Mouse (Mus musculus) embryo, embryonic 9.5 days (tissue): ENCODE results near the gene Dab2ip.

ENCODE experiments used
- DNase-seq: peaks from one replicate; pipeline ENCODE4 v3.0.0-alpha.2; 2017; ENCODE audit errors: extremely low spot score

The Dab2ip gene

DNA sequence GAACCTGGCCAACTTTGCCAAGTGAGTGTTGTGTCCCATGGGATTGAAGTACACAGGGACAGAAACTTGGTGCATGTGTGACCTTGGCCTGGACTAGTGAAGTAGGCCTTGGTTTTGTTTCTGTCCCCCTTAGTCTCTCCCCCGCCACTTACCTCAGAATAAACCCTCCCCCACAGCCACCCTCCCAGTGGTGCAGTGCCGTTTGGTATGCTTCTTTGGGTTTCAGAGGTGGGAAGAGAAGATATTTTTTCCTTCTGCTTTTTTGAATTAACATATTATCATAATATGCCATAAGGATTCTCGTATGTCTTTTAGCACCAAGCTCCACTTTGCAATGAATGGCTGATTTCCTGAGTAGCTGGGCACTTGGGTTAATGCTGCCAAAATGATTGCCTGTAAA lies 157.4 kb downstream of the Dab2ip start:
- DNase-seq: no peak

DNA sequence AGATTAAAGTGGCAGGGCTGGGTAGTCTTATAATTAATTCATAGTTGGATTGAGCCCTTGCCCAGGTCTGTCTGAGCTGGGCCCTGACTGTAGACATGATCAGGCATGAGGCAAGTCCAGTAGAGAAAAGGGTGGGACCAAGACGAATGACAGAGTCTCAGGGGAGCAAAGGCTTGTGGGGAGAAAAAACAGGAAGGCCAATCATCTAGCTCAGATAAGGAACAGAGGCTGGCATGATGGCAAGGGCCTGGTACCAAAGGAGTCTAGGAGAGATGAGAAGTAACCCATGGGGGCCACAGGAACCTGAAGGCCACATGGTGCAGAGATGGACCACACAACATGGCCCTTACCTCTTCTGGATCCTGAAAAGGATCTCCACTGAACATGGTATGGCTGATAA lies 158.1 kb downstream of the Dab2ip start:
- no peak for DNase-seq

DNA sequence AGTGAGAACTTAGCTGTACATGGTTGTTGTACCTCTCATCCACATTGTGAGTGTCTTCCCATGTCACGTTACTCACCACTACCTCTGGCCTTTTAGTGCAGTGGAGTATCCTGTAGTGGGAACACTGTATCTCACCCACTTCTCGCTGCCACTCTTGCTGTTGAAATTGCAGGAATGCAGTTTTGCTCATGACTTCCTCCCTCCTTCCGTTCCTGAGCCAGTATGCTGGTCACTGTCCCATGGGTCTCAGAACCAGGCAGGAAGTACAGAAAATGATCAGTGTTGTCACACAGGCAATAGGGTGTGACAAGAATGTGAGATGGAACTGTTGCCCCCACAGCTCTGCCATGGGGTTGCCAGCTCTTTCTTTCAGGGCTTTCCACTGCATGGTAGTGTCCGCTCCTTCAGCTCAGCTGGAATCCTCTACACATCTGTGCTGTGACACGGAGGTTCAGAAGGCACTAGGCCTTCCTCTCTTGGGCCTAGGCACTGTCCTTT lies 160.0 kb downstream of the Dab2ip start:
- DNase-seq: no peak

DNA sequence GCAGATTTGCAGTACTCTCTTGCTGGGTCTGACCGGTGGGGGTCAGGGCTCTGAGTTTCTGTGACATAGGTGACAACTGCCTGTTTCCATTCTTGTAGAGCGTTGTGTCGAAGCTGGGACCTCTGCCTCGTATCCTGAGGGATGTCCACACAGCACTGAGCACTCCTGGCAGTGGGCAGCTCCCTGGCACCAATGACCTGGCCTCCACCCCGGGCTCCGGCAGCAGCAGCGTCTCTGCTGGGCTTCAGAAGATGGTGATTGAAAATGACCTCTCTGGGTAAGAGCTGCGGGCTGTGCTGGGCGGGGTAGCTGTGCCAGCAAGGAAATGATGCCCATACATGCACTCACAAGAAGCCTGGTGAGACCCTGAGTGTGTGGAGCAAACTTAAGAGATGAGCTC lies 160.6 kb downstream of the Dab2ip start:
- DNase-seq: no peak

DNA sequence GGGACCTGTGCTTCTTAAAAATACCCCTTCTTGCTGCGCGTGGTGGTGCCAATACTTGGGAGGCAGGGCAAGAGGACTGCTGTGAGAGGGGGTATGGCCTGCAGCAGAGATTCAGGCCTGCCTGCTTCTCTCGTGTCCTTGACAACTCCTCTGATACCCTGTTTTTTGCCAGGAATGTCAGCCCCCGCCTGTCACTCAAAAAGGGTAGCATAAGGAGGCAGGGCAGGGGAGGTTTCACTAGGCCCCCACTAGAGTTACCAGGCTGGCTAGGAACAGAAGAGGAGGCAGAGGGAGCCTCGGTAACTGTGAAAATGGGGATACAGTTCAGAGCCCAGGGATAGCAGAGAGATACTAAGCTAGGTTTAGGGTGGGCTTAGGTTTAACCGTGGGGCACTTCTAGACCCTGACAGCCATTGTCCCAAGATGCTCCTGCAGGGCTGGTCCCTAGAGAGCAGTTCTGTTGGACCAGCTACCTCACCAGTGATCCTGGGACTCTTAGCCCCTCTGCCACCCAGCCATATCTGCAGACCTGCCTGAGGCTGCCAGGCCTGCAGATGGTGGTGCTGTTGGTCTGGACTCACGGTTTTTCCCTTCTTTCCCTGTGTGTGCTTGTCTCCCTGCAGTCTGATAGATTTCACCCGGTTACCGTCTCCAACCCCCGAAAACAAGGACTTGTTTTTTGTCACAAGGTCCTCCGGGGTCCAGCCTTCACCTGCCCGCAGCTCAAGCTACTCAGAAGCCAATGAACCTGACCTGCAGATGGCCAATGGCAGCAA lies 161.4 kb downstream of the Dab2ip start:
- DNase-seq: no peak

DNA sequence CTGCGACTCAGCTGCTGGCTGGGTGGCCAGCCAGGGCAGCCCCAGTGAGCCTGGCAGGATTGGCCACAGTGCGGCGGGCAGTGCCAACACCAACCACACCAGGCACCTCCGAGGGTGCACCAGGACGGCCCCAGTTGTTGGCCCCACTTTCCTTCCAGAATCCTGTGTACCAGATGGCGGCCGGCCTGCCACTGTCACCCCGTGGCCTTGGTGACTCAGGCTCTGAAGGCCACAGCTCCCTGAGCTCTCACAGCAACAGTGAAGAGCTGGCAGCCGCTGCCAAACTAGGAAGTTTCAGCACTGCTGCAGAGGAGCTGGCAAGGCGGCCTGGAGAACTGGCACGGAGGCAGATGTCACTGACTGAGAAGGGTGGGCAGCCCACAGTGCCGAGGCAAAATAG lies 162.0 kb downstream of the Dab2ip start:
- no peak for DNase-seq

DNA sequence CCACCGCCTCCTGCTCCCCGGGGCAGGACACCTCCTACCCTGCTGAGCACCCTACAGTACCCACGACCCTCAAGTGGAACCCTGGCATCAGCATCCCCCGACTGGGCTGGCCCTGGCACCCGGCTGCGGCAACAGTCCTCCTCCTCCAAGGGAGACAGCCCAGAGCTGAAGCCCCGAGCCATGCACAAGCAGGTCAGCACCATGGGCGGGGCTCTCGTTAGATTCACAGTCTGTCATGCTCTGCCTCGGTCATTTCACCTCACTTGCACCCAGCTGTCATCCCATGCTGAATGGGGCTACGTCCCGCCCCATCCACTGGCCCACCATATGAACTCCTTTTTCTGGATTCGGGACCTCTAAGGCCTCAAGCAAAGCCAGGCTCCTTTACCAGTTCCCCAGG lies 162.5 kb downstream of the Dab2ip start:
- DNase-seq: no peak

DNA sequence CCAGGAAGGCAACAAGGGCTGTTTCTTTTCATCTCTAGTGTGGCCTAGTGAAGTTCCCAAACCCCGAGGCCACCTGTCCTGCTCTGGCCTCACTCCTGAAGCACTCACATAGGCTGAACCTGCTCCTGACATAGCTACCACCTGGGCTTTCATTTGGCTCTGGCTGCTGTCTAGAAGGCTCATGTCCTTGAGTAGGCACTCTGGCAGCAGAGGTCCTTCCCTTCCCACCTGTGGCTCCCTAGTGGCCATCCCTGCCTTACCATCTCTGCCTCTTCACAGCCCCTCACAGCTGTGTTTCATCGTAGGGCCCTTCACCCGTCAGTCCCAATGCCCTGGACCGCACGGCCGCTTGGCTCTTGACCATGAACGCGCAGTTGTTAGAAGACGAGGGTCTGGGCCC lies 162.9 kb downstream of the Dab2ip start:
- DNase-seq: no peak

DNA sequence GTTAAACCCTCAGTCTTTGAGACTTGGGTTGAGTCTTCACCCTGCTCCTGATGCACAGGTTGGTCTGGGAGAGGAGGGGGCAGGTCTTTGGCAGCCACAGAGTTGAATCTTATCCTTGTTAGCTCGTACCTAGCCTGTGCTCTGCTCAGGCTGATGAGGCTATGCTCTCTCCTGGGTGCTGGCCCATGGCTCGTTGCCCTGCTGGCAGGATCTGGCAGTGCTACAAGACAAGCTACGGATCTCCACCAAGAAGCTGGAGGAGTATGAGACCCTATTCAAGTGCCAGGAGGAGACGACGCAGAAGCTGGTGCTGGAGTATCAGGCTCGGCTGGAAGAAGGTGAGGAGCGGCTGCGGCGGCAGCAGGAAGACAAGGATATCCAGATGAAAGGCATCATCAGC lies 164.8 kb downstream of the Dab2ip start:
- no peak for DNase-seq

DNA sequence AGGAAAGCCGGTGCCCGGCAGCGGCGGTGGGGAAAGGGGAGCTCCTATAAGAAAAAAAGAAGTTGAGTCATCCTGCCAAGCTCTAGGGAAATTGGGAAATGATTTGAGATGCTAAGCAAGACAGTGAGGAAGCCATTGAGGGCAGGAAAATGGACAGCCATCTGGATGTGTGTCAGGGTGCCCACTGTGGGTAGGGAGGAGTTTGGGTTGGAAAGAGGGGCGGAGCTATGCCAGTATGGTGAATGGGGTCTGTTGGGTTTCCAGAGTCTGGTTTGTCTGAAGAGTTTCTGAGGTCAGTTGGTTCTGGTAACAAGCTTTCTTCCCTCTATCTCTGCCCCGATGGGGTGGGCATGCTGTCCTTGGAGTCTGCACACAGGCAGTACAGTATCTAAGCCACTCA lies 165.2 kb downstream of the Dab2ip start:
- no peak for DNase-seq

DNA sequence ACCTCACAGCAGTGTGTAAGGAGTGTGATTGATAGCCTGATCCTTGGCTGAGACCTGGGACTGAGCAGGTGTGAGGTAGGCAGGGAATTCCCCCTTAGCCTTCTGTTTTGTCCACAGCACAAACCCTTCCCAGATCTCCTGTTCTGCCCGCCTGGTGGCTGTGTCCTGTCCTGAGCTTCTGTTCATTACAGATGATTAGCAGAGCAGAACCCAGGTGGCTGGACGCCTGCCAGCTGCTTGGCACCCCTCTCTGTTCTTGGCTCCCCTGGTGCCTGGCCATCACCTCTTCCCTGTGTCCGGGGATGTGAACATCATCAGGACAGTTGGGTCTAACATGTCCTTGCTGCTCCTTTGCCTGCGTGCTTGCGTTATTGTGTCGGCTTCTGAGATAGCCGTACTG lies 165.6 kb downstream of the Dab2ip start:
- DNase-seq: no peak

DNA sequence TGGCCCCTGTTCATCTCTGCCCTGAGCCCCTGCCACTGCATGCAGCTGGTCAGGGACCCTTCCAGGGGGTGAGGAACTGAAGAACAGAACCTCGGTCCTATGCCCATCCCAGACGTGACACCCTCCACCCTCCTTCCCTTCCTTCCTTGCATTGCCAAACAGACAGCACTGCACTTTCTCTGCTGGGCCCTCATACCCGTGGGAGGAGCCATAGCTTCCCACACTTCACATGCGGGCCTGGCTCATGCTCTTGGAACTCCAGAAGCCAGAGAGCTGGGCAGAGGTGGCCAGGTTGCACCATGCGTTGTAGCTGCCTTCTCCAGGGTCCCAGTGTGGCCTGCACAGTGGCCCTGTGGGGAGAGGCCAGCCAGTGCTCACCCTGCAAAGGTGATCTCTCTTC lies 170.6 kb downstream of the Dab2ip start:
- DNase-seq: no peak

DNA sequence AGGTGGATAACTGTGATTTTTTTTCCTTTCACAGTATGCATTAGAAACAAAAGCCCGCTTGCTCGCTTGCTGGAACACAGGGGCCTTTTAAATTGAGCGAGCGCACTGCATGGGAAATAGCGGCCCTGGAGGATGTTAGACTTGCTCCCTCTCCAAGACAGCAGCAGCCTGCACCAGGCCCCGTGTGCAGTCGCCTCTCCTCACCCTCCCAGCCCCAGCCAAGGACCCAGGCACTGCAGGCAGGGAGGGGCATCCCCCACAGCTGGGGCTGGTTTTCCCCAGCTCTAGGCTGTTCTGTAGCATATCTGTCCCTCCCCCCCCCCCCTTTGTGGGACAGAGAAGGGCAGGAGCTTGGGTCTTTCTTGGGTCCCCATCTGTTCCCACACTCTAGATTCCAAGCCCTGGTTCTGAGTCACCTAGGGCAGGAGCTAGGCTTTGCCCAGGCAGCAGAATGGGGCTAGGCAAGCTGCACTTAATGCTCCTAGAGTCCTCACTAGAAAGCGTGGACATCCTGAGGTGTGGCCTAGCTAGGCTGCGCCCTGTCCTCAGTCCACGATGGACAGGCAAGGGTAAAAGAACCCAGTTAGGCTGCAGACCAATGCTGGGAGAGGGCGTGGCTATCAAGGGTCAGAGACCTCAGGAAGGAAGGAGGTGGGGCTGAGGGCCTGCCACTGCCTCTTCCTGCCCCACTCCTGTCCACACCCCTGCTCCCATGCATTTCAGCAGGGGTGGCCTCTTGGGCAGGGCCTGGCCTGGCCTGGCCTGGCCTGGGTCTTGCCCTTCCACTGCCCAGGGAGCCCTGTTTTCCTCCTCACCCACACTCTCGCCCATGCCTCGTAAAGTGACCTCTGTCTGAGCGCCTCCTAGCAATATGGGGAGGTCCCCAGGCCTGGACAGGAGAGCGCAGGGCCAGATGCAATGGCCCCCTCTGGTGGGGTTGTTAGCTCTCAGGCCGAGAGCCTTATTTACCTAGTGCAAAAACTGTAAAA lies 171.3 kb downstream of the Dab2ip start:
- peak; percentile 74 for DNase-seq

DNA sequence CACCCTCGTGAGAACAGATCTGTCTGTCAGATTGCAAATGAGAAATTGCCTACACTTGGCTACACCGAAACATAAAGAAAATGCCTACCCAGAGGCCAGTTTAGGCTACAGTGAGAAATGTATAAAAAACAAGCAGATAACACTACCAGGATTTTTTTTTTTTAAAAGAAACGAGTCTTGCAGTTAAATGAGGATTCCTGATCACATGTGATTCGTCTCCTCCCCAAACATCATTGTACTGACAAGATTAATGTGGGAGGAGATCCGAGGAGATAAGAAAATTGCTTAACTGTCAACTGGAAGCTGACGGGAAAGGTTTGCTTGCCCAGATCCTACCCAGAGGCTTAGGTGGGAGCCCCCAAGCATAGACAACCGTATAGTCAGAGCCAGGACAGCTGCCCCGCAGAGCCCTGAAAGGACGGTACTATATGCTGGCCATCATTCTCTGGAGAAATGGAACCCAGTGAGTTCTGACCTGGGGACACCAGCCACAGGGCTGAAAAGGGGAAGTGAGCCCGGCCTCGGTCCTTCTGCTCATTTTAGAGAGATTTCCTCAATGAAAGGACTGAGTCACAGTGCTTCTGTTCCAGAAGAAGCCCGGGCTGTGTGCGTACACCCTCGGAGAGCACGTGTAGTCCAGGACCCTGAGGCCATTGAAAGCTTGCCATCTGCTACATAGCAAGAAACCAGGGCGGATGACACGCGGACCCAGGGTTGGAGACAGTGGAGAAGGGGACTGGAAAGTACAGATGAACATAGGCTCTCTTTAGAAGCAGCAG lies 173.8 kb downstream of the Dab2ip start:
- DNase-seq: no peak

DNA sequence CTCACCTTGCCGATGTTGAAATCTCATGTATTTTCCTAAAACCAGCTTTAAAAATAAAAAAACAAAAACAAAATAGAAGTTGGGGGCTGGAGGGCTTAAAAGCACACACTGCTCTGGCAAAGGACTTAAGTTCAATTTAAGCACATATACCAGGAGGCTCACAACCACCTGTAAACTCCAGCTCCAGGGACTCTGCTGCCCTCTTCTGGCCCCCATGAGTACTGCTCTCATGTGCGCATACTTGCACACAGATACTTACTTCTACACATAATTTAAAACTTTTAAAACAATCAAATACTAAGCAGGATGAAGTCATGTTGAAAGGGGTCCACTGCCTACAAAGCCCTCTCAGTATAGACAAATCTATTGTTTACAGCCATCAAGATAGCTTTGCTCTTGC lies 176.9 kb downstream of the Dab2ip start:
- DNase-seq: no peak

DNA sequence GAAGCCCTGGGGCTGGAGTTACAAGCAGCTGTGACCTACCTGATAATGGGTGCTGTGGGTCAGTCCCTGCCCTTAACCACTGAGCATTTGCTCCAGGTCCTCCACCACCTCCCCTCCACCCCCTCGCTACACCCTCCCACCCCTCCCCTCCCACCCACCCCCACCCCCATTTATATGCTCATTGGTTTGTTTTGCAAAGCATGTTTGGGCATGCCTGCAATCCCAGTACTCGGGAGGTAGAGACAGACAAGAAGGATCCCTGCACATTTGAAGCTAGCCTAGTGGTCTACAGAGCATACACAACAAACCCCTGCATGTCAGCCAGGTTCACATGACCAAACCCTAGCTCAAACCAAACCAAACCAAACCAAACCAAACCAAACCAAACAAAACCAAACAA lies 178.0 kb downstream of the Dab2ip start:
- DNase-seq: no peak

DNA sequence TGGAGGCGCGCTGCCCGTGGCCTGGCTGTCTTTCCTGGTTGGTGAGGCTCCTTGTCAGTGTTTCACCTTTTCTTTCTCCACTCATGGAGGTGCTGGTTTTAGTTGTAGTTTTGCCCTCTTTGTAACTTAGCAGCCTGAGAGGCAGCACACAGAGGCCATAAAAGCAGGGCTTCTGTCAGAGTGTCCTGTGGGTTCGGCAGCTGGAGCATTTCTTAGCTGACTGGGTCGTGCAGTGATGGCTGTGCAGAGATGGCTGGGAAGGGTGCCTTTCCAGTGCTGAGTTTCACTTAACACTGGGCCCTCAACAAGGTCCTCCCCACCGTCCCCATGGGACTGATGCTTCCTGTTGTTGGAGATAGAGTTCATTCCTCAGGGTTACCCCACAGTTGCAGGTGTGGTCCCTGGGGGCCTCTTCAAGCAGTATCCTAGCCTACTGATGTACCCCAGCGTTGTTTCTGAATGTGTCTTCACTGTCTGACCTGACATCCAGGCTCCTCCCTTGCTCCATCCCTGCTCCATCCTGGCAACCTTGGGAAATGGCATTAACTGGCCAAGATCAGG lies 179.5 kb downstream of the Dab2ip start:
- no peak for DNase-seq

DNA sequence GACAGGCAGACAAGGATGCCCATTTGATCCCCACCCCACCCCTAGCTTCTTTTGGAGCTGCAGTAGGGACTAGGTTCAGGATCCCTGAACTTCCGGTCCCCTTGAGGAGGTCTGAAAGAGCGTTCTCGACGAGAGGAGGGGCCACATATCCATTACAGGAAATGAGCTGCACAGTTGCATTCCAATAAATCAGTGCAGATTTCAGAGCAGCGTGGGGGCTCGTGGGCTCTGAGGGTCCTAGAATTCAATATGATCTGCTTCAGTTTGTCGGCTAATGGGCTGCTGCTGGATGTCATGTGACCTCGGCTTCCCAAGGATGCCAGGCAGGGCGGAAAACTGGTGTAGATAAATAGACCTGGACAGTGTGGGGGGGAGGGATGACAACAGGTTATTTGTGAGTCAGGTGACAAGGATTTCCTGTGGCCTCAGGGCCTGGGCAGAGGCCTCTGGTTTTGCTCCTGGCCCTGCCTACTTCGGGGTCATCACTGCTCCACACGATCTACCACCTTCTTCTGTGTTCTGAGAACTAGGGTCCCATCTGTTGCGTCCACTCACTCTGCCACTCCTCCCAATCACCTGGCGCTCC lies 181.7 kb downstream of the Dab2ip start:
- DNase-seq: no peak

DNA sequence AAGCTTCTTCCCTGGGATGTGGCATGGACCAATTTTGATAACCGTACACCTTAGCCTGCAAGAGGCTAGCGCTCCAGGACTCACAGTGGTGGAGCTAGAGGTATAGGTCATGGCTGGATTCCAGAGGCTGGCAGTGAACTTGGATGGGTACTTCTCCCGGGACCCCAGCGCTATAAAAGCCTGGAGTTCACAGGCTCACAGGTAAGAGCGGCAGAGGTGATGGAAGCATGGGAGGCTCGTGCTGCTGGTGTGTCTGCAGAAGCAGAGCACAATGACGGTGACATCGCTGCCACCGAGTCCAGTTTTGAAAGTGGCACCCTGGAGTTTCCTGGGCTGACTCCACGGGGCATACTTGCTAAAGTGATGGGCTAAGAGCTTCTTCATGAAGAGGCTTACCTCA lies 187.8 kb downstream of the Dab2ip start:
- no peak for DNase-seq

DNA sequence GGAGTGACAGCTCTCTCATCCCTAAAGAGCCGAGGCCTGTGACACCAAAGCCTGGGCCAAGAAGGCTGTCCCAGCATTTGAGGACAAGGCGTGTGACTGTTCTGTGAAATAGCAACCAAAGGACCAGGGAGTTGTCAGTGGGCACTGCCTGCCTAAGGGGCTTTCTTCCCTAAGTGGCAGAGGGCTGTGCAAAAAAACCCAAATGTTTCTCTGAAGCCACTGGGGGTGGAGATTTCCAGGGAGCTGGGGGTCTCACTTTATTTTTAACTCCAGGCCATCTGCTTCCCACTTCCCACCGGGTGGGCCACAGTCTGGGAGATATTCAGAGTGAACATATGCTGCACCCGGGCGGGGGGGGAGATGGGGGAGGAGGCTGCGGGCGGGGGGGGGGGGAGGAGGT lies 188.6 kb downstream of the Dab2ip start:
- DNase-seq: no peak

DNA sequence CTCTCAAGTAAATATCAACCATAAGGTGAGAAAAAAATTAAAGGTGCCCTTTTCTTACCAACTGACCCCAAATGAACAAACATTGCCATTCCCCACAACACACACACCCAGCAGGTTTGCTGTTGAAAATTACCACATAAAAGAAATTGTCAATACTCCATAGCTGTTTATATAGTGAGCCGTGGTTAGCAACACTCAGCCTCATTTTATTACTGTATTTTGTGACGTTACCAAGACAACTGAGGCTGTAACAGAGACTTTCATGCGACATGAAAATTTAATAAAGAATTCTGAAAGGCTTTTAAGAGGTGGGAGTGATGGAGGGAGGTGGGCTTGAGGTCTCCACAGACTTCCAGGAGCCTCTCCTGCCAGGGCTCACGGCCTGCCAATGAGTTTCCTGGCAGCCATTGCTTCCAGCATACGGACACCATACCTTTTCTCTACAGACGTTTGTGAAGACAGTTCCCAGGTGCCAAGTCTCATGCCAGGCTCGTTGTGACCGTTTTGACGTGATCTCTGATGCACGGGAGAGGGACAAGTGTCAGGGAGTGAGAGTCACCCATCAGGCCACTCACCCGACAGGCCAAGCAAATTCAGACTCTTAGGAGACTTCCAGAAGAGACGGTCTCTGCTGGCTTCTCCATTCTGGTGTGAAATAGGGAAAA lies 189.4 kb downstream of the Dab2ip start:
- no peak for DNase-seq
